Mouse (Mus musculus): ENCODE results near the gene Snrpd2.

Gene Snrpd2

DNA sequence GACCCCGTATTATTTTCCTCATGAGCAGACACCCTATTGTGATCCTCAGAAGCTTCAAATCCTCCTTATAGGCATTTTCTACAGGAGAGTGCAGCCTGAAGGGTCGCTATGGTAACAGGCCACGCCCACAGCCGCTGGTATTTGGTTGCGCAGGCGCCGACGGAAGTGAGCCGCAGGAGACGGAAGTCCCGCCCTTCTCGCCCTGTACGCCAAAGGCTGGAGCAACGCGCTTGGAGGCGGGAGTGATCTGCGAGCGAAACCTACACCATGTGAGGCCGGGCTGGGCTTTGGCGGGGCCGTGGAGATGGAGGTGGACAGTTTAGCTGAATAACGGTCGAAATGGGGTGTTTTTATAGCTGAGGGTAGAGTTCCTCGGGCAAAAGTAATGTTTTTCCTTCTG lies at the start of gene Snrpd2:
Gene Snrpd2 (plus strand): TSS at position 97 of the 400 bp plus-strand sequence.
- peak; percentile 98 for DNase-seq

DNA sequence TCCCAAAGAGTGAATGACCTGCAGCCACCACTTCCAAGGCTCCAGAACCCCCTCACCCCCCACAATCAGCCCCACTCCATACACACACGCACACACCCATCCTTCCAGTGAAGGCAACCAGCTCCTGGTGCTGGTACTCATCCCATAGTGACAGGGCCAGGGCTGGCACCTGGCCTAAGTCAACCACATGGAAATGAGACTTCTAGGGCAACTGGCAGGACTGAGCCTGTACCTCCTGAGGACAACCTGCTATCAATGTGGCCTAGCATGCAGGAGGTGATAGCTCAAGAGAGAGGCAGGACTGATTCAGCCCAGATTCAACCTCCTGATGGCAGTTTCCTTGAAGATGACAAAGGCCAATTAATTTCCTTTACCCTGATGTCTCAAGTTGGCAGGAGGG lies 49.2 kb upstream of the Snrpd2 start:
- no peak for DNase-seq

DNA sequence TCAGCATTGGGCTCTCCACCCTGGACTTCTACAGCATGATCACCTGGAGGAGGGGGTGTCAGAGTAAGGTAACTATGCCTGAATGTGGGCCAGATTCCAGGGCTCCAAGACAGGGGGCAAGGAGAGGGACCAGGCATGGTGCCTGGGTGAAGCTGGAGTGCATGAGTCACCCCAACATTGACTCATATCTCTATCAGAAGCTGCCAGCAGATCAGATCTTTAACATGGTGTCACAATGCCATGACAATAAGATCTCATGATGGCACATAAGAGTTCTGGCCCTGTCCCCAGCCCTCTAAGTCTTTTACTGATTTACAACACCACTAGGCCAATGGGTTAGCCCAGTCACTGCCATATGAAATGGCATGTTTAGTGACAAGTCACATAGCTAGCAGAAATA lies 45.8 kb upstream of the Snrpd2 start:
- no peak for DNase-seq

DNA sequence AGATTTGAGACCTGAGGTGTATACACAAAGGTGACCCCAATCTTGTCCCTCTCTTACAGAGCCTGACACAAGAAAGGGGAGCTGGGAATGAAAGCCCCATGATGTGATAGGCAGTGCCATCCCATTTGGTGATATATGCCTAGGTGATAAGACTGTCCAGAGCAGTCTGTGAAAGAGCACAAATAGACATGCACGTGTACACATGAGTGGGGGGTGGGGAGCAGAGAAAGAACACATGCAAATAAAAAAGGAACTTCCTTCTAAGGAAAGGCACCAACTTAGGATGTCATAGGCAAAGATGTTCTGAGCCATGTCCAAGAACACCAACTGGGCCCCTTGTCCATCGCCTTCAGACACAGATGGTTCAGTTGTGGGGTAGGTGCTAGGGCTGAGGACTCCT lies 45.0 kb upstream of the Snrpd2 start:
- DNase-seq, result no peak

DNA sequence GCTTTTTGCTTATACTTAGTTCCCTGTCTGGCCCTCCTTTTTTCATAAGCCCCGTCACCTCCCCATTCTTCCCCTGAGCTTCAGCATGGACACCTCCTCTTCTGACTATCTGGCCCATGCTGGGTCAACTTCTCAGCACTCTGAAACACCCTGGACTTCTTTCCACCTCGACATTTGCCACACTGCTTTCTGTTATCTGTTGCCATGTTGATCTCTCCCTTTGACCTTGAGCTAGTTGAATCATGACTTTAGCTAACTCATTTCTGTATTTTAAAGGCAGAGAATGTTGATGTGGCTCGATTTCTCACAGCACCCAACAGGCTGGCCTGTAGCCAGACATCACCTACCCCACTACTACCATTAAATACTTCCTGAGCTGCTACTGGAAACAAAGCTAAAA lies 42.1 kb upstream of the Snrpd2 start:
- DNase-seq, result no peak

DNA sequence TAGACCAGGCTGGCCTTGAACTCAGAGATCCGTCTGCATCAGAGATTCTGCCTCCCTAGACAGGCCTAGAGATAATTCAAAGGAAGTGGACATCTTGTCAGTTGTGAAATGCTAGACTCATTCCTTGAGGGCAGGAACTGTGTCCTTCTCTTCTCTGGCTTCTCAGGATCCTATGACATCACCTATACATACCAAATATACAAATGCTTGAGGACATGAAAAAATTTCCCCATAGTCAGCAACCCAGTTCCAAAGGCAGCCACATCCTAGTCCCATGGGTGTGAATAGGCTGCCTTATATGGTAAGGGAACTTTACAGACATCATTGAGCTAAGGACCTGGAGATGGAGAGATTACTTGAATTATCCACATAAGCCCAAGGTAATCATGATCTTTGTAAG lies 40.0 kb upstream of the Snrpd2 start:
- DNase-seq, result no peak

DNA sequence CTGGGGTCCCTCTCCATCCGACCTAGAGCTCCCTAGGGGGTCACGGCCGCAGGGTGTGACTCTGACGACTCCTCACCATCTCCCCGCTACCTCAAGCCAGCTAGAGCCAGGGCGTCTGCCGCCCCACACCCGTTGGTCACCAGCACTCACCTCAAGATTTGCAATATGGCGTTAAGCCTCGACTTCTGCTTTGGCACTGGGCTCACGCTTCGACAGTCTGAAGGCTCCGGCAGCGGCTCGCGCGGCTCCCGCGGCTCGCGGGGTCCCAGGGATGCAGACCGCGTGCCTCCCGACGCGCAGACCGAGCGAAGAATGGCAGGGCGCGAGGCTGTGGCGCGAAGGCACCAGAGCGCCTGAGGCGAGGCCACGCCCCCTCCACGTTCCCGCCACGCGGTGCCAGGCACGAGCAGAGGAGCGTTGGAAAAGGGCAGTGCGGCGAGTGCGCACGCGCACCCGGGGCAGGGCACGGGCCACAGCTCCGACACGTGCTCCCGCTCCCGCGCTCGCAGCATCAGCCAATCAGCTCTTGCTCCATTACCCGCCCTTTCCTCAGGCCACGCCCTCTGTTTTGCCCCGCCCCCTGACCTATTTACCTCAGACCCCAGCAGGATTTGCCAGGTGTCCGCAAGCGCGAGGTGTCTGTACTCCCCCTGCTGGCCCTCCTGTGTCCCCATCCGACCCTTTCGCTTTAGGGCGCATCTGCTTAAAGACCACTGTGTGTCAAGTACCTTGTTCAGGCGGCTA lies 31.3 kb upstream of the Snrpd2 start, which contains the start of gene Gm4969:
Gene Gm4969 (minus strand): TSS at position 341 of the 744 bp plus-strand sequence.
- DNase-seq, result peak; percentile 70

DNA sequence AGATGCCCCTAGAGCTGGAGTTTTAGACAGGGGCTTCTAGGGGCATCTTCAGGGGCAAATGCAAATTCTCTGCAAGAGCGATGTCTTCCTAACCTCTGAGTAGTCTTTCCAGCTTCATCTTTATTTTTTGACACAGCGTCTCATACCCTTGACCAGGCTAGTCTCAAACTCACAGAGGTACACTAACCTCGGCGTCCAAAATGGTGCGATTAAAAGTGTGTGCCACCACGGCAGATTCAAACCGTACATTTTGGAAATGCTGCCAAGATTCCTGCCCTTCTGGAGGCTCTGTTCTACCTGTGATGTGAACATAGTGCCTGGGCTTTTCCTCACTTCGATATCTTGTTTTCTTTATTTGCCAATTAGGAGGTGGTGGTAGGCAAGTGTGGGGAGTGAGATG lies 30.4 kb upstream of the Snrpd2 start:
- no peak for DNase-seq

DNA sequence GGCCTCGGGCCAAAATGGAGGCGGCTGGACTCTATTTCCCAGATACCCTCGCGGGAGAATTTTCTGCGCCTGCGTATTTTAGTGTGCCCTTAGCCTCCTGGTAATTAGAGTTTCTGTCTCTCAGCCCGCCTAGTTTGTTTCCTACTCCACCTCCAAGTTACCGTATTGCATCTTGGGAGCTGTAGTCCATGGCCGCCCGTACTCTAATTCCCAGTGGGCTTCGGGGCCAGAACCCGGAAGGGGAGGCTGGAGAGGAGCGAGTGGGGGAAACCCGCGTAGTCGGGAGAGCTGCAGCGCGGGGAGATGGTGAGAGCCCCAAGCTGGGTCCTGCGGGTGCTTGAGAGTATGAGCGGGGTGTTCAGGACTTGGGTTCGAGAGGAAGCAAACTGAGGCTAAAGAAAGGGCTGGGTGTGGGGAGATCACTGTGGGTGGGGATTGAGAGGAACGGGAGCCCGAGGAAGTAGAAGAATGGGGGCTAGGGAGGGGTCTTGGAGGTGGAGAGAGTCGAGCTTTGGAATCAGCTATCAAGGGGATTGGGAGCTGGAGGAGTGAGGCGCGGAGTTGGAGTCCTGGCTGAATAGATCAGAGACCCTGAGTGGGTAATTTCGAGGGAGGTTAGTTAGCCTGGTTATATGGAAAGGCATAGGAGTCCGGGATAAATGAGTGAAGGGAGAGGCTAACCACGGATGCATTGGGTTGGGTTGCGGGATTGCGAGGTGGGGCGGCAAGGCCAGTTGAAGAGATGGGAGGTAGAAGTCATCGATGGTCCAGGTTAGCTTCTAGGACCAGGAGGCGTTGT lies 29.7 kb upstream of the Snrpd2 start, which contains the start of gene Fbxo46:
Gene Fbxo46 (plus strand): TSS at position 229 of the 799 bp plus-strand sequence.
- DNase-seq, result peak; percentile 89

DNA sequence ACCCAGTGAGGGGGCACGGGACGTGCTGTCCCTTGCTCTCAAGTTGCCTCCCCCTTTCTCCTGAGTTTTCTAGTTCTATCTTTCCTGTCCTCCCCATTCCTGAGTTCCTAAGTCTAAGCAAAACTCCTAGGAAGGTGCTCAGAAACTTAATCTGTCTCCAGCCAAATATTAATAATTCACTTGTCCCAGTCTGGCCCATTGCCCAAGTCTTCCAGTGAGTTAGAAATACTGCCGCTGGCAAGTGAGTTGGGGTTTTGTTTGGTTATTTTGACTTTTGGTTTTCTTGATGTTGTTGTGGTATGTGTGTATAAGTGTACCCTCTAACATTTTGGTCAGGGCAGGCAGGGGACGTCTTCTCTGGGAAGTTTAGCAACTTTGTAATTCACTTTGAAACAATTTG lies 27.8 kb upstream of the Snrpd2 start:
- no peak for DNase-seq

DNA sequence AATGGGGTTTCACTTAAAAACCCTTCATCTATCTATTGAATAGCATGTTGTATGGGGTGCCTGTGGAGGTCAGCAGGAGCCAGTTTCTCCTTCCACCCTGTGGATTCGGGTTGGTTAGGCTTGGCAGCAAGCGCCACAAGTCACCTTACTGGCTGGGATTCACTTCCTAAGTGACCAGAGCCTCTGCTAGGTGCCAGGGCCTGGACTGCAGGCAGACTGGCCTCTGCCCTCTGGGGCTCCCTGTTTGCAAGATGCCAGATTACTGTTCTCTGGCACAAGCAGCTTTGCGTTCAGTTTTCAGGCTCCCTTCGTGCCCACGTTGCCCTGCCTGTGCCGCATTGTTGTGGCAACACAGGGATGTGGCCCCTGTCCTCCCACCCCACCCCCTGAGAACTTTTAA lies 24.8 kb upstream of the Snrpd2 start:
- DNase-seq, result no peak

DNA sequence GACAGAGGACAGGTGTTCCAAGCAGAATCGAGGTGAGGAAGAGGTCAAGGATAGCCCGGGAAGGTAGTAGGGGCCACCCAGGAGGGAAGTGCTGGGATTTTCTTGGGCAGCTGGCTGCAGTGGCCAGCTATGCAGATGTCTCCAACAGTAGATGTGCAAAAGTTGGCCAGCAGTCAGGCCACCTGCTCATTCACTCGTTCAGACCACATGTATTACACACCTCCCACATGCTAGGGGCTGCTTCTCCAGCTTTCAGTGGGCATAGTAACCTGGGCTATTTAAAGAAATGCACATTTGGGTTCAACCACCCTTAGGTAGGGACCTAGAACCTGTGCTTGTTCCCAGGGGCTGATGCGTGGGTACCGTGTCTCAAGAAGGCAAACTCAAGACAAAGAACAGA lies 21.8 kb upstream of the Snrpd2 start:
- DNase-seq, result no peak

DNA sequence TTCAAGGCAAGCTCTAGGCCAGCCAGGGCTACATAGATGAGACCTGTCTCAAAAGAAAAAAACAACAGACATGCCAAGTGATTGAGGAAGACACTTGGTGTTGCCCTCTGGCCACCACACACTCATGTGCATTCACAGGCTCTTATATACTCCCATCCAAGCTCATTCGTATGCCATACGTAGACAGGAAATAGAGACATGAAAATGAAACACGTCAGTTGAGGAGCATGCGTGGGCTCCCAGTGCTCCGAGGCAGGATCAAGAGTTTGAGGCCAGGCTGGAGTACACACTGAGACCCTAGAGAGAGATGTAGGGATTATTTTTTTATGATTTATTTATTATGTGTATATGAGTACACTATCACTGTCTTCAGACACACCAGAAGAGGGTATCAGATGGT lies 20.1 kb upstream of the Snrpd2 start:
- DNase-seq, result no peak

DNA sequence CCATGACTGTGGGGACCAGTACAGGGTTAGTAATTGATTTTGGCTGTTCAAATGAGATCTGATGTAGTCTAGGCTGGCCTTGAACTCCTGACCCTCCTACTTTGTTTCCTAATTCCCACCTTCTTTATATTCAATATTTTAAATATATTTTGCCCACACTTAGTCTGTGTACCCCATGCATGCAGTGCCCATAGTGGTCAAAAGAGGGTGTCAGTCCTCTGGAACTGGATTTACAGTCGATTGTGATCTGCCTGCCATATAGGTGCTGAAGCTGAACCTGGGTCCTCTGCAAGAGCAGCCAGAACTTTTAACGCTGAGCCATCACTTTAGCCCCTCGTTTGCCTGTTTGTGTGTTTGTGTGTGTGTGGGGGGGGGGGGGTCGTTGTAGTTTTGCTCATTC lies 18.9 kb upstream of the Snrpd2 start:
- no peak for DNase-seq

DNA sequence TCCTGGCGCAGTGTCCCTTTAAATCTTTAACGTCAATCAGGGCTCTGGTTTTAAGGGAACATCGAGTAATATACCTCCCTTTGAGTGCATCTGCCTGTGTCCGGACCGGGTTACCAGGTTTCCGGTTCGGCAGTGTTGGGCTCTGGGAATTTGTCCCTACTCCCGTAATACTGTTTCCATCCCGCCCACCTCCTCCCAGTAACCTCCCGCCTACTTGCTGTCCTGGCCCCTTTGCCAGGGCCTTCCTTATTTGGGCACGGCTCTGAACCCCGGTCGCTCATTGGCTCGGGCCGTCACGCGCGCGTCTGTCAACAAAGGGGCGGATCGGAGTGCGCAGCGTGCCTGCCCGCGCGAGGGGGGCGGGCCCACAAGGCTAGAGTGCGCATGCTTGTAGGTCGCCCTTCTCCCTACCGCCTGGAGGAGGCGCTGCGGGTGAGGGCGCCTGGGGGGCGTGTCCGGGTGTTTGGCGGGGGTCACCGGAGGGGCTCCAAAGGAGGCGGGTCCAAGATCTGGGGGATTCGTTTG lies 18.1 kb upstream of the Snrpd2 start:
- DNase-seq, result peak; percentile 94

DNA sequence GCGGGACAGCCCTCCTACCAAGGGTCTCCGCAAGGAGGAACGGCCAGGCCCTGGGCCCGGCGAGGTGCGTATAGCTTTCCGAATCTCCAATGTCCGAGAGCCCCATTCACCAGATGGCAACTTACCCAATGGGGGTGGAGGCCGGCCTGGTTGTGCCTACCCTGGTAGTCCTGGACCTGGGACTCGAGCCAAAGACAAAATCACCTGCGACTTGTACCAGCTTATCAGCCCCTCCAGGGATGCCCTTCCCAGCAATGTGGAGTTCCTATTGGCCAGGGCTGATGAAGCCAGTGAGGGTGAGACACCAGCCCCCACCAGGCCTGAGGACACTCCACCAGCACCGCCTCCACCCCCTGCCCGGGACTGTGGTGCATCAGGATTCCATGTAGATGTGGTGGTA lies 13.4 kb upstream of the Snrpd2 start:
- no peak for DNase-seq

DNA sequence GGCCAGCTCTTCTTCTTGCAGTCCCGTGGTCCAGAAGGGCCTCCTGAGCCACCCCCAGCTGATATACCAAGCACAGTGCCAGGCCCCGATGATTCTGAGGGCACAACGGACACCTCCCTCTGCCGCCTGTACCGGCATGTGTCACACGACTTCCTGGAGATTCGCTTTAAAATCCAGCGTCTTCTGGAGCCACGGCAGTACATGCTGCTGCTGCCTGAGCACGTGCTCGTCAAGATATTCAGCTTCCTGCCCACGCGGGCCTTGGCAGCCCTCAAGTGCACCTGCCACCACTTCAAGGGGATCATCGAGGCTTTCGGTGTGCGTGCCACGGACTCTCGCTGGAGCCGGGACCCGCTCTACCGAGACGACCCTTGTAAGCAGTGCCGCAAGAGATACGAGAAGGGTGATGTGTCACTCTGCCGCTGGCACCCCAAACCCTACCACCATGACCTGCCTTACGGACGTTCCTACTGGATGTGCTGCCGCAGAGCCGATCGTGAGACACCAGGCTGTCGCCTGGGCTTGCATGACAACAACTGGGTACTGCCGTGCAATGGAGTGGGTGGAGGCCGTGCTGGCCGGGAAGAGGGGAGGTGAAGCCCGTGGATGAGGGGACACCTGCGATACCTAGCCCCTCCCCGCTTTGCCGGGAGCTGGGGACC lies 12.7 kb upstream of the Snrpd2 start:
- DNase-seq, result no peak

DNA sequence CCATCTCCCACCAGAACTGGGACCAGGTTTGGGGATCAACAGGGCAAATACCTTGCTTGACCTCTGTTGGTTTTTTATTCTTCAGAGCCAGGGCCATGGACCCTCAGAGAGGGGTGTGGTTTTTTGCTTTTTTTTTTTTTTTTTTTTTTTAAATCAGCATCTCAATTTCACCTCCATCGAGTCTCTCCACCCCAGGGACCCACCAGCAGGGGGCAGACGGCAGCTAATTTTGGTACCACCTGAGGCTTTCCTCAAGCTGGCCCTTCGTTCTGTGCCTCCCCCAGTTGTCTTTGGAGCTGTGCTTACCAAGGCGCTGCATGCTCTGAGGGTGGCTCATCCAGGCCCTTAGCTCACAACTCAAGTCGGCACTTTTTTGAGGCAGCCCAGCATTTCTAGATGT lies 12.1 kb upstream of the Snrpd2 start:
- DNase-seq, result peak; percentile 65

DNA sequence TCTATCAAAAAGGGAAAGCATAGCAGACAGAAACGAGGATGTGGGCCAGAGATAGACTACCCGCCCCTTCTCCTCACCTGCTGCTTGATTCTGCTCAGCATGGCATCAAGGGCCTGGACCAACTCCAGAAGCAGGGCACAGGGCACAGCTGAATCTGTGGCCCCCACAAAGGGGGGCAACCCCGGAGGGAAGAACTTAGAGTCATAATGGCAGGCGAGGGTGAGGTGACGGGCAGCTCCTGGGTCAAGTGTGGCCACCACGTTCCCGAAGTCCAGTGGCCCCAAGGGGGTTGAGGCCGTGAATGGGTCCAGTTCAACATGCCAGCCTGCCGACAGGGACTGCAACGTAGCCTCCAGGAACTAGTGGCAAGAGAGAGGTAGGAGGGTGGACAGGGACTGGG lies 2.7 kb upstream of the Snrpd2 start:
- DNase-seq, result no peak

DNA sequence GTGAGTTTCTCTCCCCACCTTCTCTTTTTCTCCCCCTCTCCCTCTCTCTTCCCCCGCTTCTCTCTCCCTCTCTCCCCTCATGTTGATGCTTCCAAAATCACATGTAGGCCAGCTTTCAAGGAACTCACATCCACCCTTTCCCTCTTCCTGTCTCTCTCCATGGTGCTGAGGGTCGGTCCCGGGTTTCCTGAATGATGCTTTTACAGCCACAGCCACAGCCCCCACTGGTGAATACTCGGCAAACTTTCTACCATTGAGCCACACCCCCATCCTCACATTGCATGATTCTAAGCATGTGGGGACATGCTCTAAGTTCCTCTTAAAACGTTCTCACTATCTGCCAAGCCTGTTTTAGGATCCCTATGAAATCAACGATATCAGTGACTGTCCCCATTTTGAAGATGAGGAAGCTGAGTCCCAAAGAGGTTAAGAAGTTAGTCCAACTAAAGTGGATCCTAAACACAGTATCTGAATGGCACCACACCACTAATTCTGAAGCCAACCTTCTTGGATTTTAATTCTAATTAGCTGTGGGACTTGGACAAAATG lies 2.0 kb upstream of the Snrpd2 start:
- DNase-seq, result no peak

DNA sequence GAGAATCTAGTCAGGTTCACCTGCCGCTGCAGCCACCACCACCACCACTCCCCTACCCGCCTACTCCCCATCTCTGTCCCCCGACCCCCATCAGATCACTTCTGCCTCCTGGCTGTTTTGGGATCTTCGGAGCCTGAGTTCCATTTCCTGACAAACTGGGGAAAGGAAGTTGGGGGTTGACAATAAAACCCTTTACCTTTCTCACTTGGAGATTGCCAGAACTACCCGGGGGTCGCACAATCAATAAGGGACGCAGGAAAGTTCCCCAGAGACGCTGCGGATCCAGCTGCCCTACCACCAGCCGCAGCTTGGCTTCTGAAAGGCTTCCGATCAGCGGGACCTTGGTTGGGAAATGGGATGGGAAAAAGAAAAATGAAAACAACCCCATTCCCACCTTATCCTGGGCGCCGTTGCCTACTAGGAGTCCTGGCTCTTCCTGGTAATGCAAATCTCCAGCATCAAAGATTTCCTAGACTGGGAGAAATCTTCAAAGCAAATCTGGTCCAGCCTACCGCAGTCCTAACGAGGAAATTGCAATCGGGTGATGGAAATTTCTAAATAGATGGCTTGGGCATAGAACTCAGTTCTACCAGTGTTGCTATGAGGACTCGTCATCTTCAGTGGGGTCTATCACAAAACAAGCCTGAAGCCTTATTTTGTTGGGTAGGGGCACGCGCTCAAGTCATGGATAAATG lies 1.2 kb upstream of the Snrpd2 start:
- no peak for DNase-seq

DNA sequence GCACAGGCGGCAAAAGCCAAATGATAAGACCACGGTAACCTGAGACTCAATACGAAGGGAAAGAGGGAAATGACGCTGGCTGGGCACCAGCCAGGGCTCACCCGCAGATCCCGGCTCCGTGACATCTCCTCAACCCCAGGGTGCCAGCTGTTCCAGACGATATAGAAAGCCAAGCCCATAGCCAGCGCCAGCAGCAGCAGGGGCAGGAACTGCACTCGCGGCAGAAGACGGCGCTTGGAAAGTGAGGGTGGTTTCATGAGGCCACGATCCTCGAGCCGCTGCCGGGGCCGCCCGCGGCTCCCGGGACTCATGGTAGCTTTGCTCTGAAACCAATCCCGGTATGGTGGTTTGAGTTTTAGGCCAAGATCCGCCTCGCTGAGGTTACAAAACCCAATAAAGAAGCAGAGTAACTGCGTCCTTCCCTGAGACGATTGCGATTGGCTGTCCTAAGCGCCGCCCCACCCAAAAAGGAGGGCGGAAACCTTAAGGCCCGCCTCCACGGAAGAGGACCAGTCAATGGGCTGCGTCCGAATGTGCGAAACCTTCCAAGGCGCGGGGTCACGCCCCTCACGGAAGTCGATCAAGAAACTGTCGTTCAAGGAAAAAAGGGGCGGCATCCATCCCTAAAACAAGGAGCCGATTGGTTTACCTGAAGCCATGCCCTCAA lies 514 bp upstream of the Snrpd2 start, which contains the start of gene Qpctl:
Gene Qpctl (minus strand): TSS at position 417 of the 667 bp plus-strand sequence.
- DNase-seq, result peak; percentile 98
